Mouse (Mus musculus) ZHBTc4 (cell line): Measurements from ENCODE around the gene Zfp968.
"Not testable (repeated sequence)": the region's sequence is repeated elsewhere in the genome, so short reads cannot be mapped to it uniquely, and the experiment has no call there.

ENCODE experiments used
- DNase-seq: peaks from one replicate; pipeline ENCODE4 v3.0.0-alpha.2; 2011; ENCODE audit warnings: low read depth, low spot score

The Zfp968 gene

GRCm38 (mm10) chr2:175372136-175372535 lies at the start of gene Zfp968:
Gene Zfp968 (plus strand): TSS chr2:175372436.
- not testable (repeated sequence) for DNase-seq

DNA sequence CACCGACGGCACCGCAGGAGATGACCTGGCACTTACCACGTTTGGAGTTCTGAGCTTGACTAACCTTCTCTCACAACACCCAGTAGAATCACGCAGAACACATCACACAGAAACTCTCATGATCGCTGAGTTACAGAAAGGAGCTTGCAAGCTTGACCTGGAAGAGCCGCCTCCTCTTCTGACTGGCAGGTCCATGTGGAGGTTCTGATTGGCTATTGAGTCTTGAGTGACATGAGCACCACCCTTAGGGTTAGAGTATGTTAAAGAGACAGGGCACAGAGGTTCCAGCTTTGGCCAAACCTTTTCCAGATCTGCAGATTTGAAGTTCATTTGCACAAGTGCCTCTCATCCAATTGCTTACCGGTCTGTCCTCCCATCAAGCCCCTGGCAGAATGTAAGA lies 34.1 kb upstream of the Zfp968 start, which contains the start of gene Gm4631:
TSS of gene Gm4631 (minus strand) at position 101 of the 400 bp plus-strand sequence.
- not testable (repeated sequence) for DNase-seq
